Mouse (Mus musculus) left cerebral cortex, adult 2 months (tissue): ENCODE measurements around the gene Dct. TPM values are rescaled to one million over a fixed set of nuclear protein-coding genes. Genes with fewer than 3 reads are reported as not detected.
A peak's percentile ranks its signal among the peaks of the same experiment; 100 is the strongest.

ENCODE experiments used
- DNase-seq, 2 experiments: peaks; one replicate each; pipeline ENCODE4 v3.0.0; 2021 to 2022; ENCODE audit warnings: low spot score in 2 of 2, mixed read lengths in 1 of 2; ENCODE audit errors: extremely low spot score in 1 of 2
- H3K27ac ChIP-seq: fragments of 200-600 bp; 2 replicates; pipeline ENCODE4 v1.8.1; 2022
- H3K4me3 ChIP-seq: fragments of 200-600 bp; 2 replicates; pipeline ENCODE4 v1.8.1; 2022
- CTCF ChIP-seq: fragments of 200-600 bp; IDR thresholded peaks from 2 replicates; pipeline ENCODE4 v1.8.1; 2022; ENCODE audit warnings: antibody characterized with exemption, mild to moderate bottlenecking, moderate library complexity
- intact Hi-C: fragments of 180-260 bp; cut with DNase I; formaldehyde crosslinking; loops from one replicate; pipeline ENCODE4 v1.15.1; 2025
- total RNA-seq, 2 experiments: library from RNA; stranded (reverse); gene quantifications; 2 replicates each; pipeline ENCODE4 v1.2.3; 2021

Gene Dct
- total RNA-seq, 2 experiments from 2014 or later, result 0.59 to 1.8 TPM

- intact Hi-C loops, result no loop called here
- Histone ChIP-seq H3K27ac (no peak overlapping the region), H3K4me3 (no peak overlapping the region)
- no peak for TF ChIP-seq CTCF
- DNase-seq, result no peak
Measured at GRCm38 (mm10) chr14:118040550-118041250, 11.3 kb downstream of the Dct start.

GRCm38 (mm10) chr14:118039074-118039473, 13.0 kb downstream of the Dct start:
- no peak for DNase-seq
- no peak for TF ChIP-seq CTCF
- intact Hi-C loops, result no loop called here
- Histone ChIP-seq H3K27ac (no peak overlapping the region), H3K4me3 (no peak overlapping the region)

- intact Hi-C loops, result no loop called here
- peak; percentile 25 for TF ChIP-seq CTCF
- H3K4me3 ChIP-seq, result no peak overlapping the region
- H3K27ac ChIP-seq, result no peak overlapping the region
- DNase-seq, result no peak
Measured at GRCm38 (mm10) chr14:118027564-118027963, 24.5 kb downstream of the Dct start.

GRCm38 (mm10) chr14:118021867-118022543, 30.0 kb downstream of the Dct start:
- H3K27ac ChIP-seq, result no peak overlapping the region
- DNase-seq, result no peak
- intact Hi-C loops, result no loop called here
- no peak for TF ChIP-seq CTCF
- H3K4me3 ChIP-seq, result no peak overlapping the region

- no peak for DNase-seq
- H3K4me3 ChIP-seq, result no peak overlapping the region
- H3K27ac ChIP-seq, result no peak overlapping the region
- TF ChIP-seq CTCF, result no peak
- intact Hi-C loops, result no loop called here
Measured at GRCm38 (mm10) chr14:118019314-118019713, 32.7 kb downstream of the Dct start.

GRCm38 (mm10) chr14:118013237-118013636, 38.8 kb downstream of the Dct start:
- Histone ChIP-seq H3K4me3 (no peak overlapping the region), H3K27ac (no peak overlapping the region)
- intact Hi-C loops, result no loop called here
- no peak for TF ChIP-seq CTCF
- DNase-seq, result no peak

GRCm38 (mm10) chr14:118009541-118009940, 42.5 kb downstream of the Dct start:
- intact Hi-C loops, result loop anchor here (5.0 kb wide), 2 partner anchors 128 to 583 kb away; partner anchors contain the start of gene Gpr180
- Histone ChIP-seq H3K4me3 (no peak overlapping the region), H3K27ac (no peak overlapping the region)
- no peak for DNase-seq
- TF ChIP-seq CTCF, result no peak

- H3K4me3 ChIP-seq, result no peak overlapping the region
- H3K27ac ChIP-seq, result no peak overlapping the region
- intact Hi-C loops, result loop anchor here (2.0 to 5.0 kb wide), 3 partner anchors 132 to 587 kb away; partner anchors contain the start of gene Gpr180
- DNase-seq, result peak; percentile 40 to 55
- TF ChIP-seq CTCF, result peak; percentile 68
Measured at GRCm38 (mm10) chr14:118005697-118006096, 46.3 kb downstream of the Dct start.

GRCm38 (mm10) chr14:118004434-118004833, 47.6 kb downstream of the Dct start:
- no peak for TF ChIP-seq CTCF
- H3K27ac ChIP-seq, result no peak overlapping the region
- H3K4me3 ChIP-seq, result no peak overlapping the region
- intact Hi-C loops, result loop anchor here (2.0 kb wide), 1 partner anchor 148 kb away; no protein-coding TSS in a partner anchor
- no peak for DNase-seq

GRCm38 (mm10) chr14:117993845-117994244, 58.2 kb downstream of the Dct start:
- no peak for TF ChIP-seq CTCF
- Histone ChIP-seq H3K27ac (no peak overlapping the region), H3K4me3 (no peak overlapping the region)
- intact Hi-C loops, result no loop called here
- DNase-seq, result no peak

- DNase-seq, result no peak
- intact Hi-C loops, result no loop called here
- Histone ChIP-seq H3K4me3 (no peak overlapping the region), H3K27ac (no peak overlapping the region)
- TF ChIP-seq CTCF, result no peak
Measured at GRCm38 (mm10) chr14:117992600-117993256, 59.3 kb downstream of the Dct start.

GRCm38 (mm10) chr14:117990203-117990602, 61.8 kb downstream of the Dct start:
- intact Hi-C loops, result no loop called here
- Histone ChIP-seq H3K4me3 (no peak overlapping the region), H3K27ac (no peak overlapping the region)
- DNase-seq, result no peak
- TF ChIP-seq CTCF, result no peak
